Mouse (Mus musculus) testis, adult 2 months (tissue): ENCODE data around the gene Arhgap31.

Experiments
- CTCF ChIP-seq: fragments of 200-500 bp; IDR thresholded peaks from 2 replicates; pipeline ENCODE4 v1.5.1; 2012; ENCODE audit warnings: low read depth, mild to moderate bottlenecking, inconsistent platforms, low read length, moderate library complexity; ENCODE audit not compliant: control insufficient read depth, insufficient read depth, insufficient replicate concordance
- POLR2A ChIP-seq: fragments of 200-500 bp; IDR thresholded peaks from 2 replicates; pipeline ENCODE4 v1.6.1; 2012; ENCODE audit warnings: low read depth, mild to moderate bottlenecking, inconsistent platforms, low read length, moderate library complexity; ENCODE audit not compliant: control insufficient read depth

DNA sequence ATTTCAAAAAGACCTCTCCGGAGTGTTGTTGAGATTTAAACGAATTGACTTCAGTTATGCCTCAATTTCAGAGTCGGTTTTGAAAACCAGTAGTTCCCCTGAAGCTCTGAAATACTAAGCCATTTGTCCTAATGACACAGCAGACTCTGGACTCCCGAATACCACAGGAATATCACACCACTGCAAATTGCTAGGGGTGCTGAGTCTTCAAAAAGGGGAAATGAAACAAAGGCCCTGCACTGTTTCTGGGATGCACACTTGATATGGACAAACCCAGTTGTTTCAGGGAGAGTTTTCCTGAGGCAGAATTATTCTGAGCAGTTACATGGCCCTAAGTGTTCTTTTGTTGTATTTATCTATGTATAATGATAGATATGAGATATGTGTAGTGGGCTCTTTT is 1.8 kb downstream of the Arhgap31 start:
- TF ChIP-seq POLR2A = no peak
- TF ChIP-seq CTCF = no peak
